Mouse (Mus musculus): ENCODE data around the gene Chat. TPM values are rescaled to one million over a fixed set of nuclear protein-coding genes. Genes with fewer than 3 reads are reported as not detected.

Gene Chat
- polyA plus RNA-seq, 1 experiment: not detected

- no peaks in the 10 kb centered on the region for H3K27me3 ChIP-seq (ENCODE audit: control insufficient read depth)
- H3K4me1 ChIP-seq (ENCODE audit: control insufficient read depth): peaks cover 8% of the 10 kb centered on the region
- TF ChIP-seq GATA1 (IDR thresholded peaks at IDR 0.05; ENCODE audit: low read length): no peak
- H3K36me3 ChIP-seq (ENCODE audit: control insufficient read depth): no peaks in the 10 kb centered on the region
- no peaks in the 10 kb centered on the region for H3K9me3 ChIP-seq (ENCODE audit: control insufficient read depth, low read length)
- H3K4me3 ChIP-seq (replicated peaks): no peak overlapping the region
Measured at GRCm38 (mm10) chr14:32502764-32503688, 37.2 kb upstream of the Chat start.

- TF ChIP-seq TAL1 (IDR thresholded peaks at IDR 0.05; ENCODE audit: low read length): no peak
- TF ChIP-seq GATA1 (IDR thresholded peaks at IDR 0.05; ENCODE audit: low read length): no peak
- H3K9me3 ChIP-seq (ENCODE audit: control insufficient read depth, low read length): no peaks in the 10 kb centered on the region
- no peaks in the 10 kb centered on the region for H3K36me3 ChIP-seq (ENCODE audit: control insufficient read depth)
- H3K4me1 ChIP-seq (ENCODE audit: control insufficient read depth): no peaks in the 10 kb centered on the region
- H3K27me3 ChIP-seq (ENCODE audit: control insufficient read depth): no peaks in the 10 kb centered on the region
- H3K4me3 ChIP-seq (replicated peaks): no peak overlapping the region
Measured at GRCm38 (mm10) chr14:32501303-32501702, 35.5 kb upstream of the Chat start.

- Histone ChIP-seq H3K4me3 (replicated peaks) (no peak overlapping the region), H3K9me3 (ENCODE audit: control insufficient read depth, low read length) (no peaks in the 10 kb centered on the region)
Measured at GRCm38 (mm10) chr14:32496115-32496850, 30.5 kb upstream of the Chat start.

GRCm38 (mm10) chr14:32492521-32492920, 26.7 kb upstream of the Chat start:
- H3K4me3 ChIP-seq (replicated peaks): no peak overlapping the region
- no peaks in the 10 kb centered on the region for H3K9me3 ChIP-seq (ENCODE audit: control insufficient read depth, low read length)
- H3K36me3 ChIP-seq (ENCODE audit: control insufficient read depth): no peaks in the 10 kb centered on the region
- peaks cover 3% of the 10 kb centered on the region for H3K4me1 ChIP-seq (ENCODE audit: control insufficient read depth)
- TF ChIP-seq GATA1 (IDR thresholded peaks at IDR 0.05; ENCODE audit: low read length) (no peak), TAL1 (IDR thresholded peaks at IDR 0.05; ENCODE audit: low read length) (no peak)
- peaks cover 24% of the 10 kb centered on the region for H3K27me3 ChIP-seq (ENCODE audit: control insufficient read depth)

More at GRCm38 (mm10) chr14:32496115-32496850, 30.5 kb upstream of the Chat start:
- Histone ChIP-seq H3K27me3 (ENCODE audit: control insufficient read depth) (peaks cover 24% of the 10 kb centered on the region), H3K4me1 (ENCODE audit: control insufficient read depth) (peaks cover 3% of the 10 kb centered on the region), H3K36me3 (ENCODE audit: control insufficient read depth) (no peaks in the 10 kb centered on the region)
- TF ChIP-seq GATA1 (IDR thresholded peaks at IDR 0.05; ENCODE audit: low read length) (no peak), TAL1 (IDR thresholded peaks at IDR 0.05; ENCODE audit: low read length) (no peak)

- Histone ChIP-seq H3K4me3 (replicated peaks) (no peak overlapping the region), H3K9me3 (ENCODE audit: control insufficient read depth, low read length) (no peaks in the 10 kb centered on the region)
Measured at GRCm38 (mm10) chr14:32482061-32482460, 16.3 kb upstream of the Chat start.

GRCm38 (mm10) chr14:32477581-32477980, 11.8 kb upstream of the Chat start:
- no peaks in the 10 kb centered on the region for H3K36me3 ChIP-seq (ENCODE audit: control insufficient read depth)
- H3K9me3 ChIP-seq (ENCODE audit: control insufficient read depth, low read length): no peaks in the 10 kb centered on the region
- no peak for TF ChIP-seq GATA1 (IDR thresholded peaks at IDR 0.05; ENCODE audit: low read length)
- no peak for TF ChIP-seq TAL1 (IDR thresholded peaks at IDR 0.05; ENCODE audit: low read length)
- H3K4me1 ChIP-seq (ENCODE audit: control insufficient read depth): no peaks in the 10 kb centered on the region
- H3K4me3 ChIP-seq (replicated peaks): no peak overlapping the region
- H3K27me3 ChIP-seq (ENCODE audit: control insufficient read depth): no peaks in the 10 kb centered on the region

More at GRCm38 (mm10) chr14:32482061-32482460, 16.3 kb upstream of the Chat start:
- Histone ChIP-seq H3K27me3 (ENCODE audit: control insufficient read depth) (0 out of 2 replicates have a peak, but pooled peaks cover 2% of the 10 kb centered on the region), H3K36me3 (ENCODE audit: control insufficient read depth) (no peaks in the 10 kb centered on the region), H3K4me1 (ENCODE audit: control insufficient read depth) (no peaks in the 10 kb centered on the region)
- no peak for TF ChIP-seq TAL1 (IDR thresholded peaks at IDR 0.05; ENCODE audit: low read length)
- TF ChIP-seq GATA1 (IDR thresholded peaks at IDR 0.05; ENCODE audit: low read length): no peak

- no peak for TF ChIP-seq TAL1 (IDR thresholded peaks at IDR 0.05; ENCODE audit: low read length)
- TF ChIP-seq GATA1 (IDR thresholded peaks at IDR 0.05; ENCODE audit: low read length): no peak
- no peaks in the 10 kb centered on the region for H3K27me3 ChIP-seq (ENCODE audit: control insufficient read depth)
- no peaks in the 10 kb centered on the region for H3K36me3 ChIP-seq (ENCODE audit: control insufficient read depth)
- no peaks in the 10 kb centered on the region for H3K4me1 ChIP-seq (ENCODE audit: control insufficient read depth)
- H3K4me3 ChIP-seq (replicated peaks): no peak overlapping the region
- no peaks in the 10 kb centered on the region for H3K9me3 ChIP-seq (ENCODE audit: control insufficient read depth, low read length)
Measured at GRCm38 (mm10) chr14:32476559-32476958, 10.8 kb upstream of the Chat start.

- Histone ChIP-seq H3K9me3 (ENCODE audit: control insufficient read depth, low read length) (no peaks in the 10 kb centered on the region), H3K4me1 (ENCODE audit: control insufficient read depth) (no peaks in the 10 kb centered on the region), H3K36me3 (ENCODE audit: control insufficient read depth) (no peaks in the 10 kb centered on the region), H3K27me3 (ENCODE audit: control insufficient read depth) (no peaks in the 10 kb centered on the region; the same call in 1 of the 2 replicates), H3K4me3 (replicated peaks) (no peak overlapping the region)
- TF ChIP-seq GATA1 (IDR thresholded peaks at IDR 0.05; ENCODE audit: low read length) (no peak), TAL1 (IDR thresholded peaks at IDR 0.05; ENCODE audit: low read length) (no peak)
Measured at GRCm38 (mm10) chr14:32472996-32473395, 7.2 kb upstream of the Chat start.

- H3K4me1 ChIP-seq (ENCODE audit: control insufficient read depth): no peaks in the 10 kb centered on the region
- peaks cover 48% of the 10 kb centered on the region for H3K27me3 ChIP-seq (ENCODE audit: control insufficient read depth)
Measured at GRCm38 (mm10) chr14:32467606-32468005, 1.8 kb upstream of the Chat start.

More at GRCm38 (mm10) chr14:32467606-32468005, 1.8 kb upstream of the Chat start:
- Histone ChIP-seq H3K36me3 (ENCODE audit: control insufficient read depth) (no peaks in the 10 kb centered on the region), H3K9me3 (ENCODE audit: control insufficient read depth, low read length) (peaks cover 4% of the 10 kb centered on the region; the same call in 1 of the 2 replicates), H3K4me3 (replicated peaks) (no peak overlapping the region)
- TF ChIP-seq GATA1 (IDR thresholded peaks at IDR 0.05; ENCODE audit: low read length) (no peak), TAL1 (IDR thresholded peaks at IDR 0.05; ENCODE audit: low read length) (no peak)
